Mouse (Mus musculus) liver, embryonic 14.5 days (tissue): Measurements from ENCODE around the gene Rfx7. TPM values are rescaled to one million over a fixed set of nuclear protein-coding genes. Genes with fewer than 3 reads are reported as not detected.

Experiments used
- ATAC-seq: fragments of 200-750 bp; cut with Nextera tagmentation; 2 replicates; pipeline ENCODE4 v1.8.0; 2017; ENCODE audit warnings: moderate number of reproducible peaks, mild to moderate bottlenecking, moderate library complexity; ENCODE audit not compliant: insufficient read depth
- DNase-seq, 3 experiments: peaks; one replicate each; pipeline ENCODE4 v3.0.0-alpha.2; 2012 to 2013; ENCODE audit warnings: low read depth in 3 of 3, low spot score in 3 of 3
- H3K27ac ChIP-seq: fragments of 300-500 bp; sonication (generic); 2 replicates; pipeline ENCODE4 v1.5.1; 2014; ENCODE audit warnings: moderate library complexity, mild to moderate bottlenecking, control low read depth, inconsistent platforms
- H3K27me3 ChIP-seq: fragments of 300-500 bp; sonication (generic); 2 replicates; pipeline ENCODE4 v1.6.1; 2014; ENCODE audit warnings: mild to moderate bottlenecking, low read length, moderate library complexity; ENCODE audit not compliant: control insufficient read depth, insufficient read depth
- H3K36me3 ChIP-seq: fragments of 300-500 bp; sonication (generic); replicated peaks from 2 replicates; pipeline ENCODE4 v1.6.1; 2014; ENCODE audit warnings: low read depth; ENCODE audit not compliant: control insufficient read depth, insufficient read depth
- H3K4me1 ChIP-seq, 2 experiments: fragments of 200-500 bp in 1 of 2; fragments of 300-500 bp in 1 of 2; sonication (generic) in 1 of 2; replicated peaks; 2 replicates each; pipeline ENCODE4 v1.6.1; 2012 to 2014; ENCODE audit warnings: antibody characterized with exemption in 1 of 2, inconsistent platforms in 1 of 2, low read length in 1 of 2; ENCODE audit not compliant: control insufficient read depth in 2 of 2, insufficient read depth in 2 of 2
- H3K4me2 ChIP-seq: fragments of 300-500 bp; sonication (generic); 2 replicates; pipeline ENCODE4 v1.6.1; 2014; ENCODE audit warnings: low read depth, mild to moderate bottlenecking, control low read depth, moderate library complexity
- H3K4me3 ChIP-seq, 2 experiments: fragments of 200-500 bp in 1 of 2; fragments of 300-500 bp in 1 of 2; sonication (generic) in 1 of 2; 2 replicates each; pipeline ENCODE4 v1.5.1; 2012 to 2014; ENCODE audit warnings: low read depth in 2 of 2, low read length in 2 of 2, mild to moderate bottlenecking in 2 of 2, control low read depth in 1 of 2, inconsistent platforms in 1 of 2, moderate library complexity in 1 of 2; ENCODE audit not compliant: insufficient read depth in 1 of 2
- H3K9ac ChIP-seq: fragments of 300-500 bp; sonication (generic); replicated peaks from 2 replicates; pipeline ENCODE4 v1.6.1; 2014; ENCODE audit warnings: mild to moderate bottlenecking, control low read depth, moderate library complexity
- H3K9me3 ChIP-seq: fragments of 300-500 bp; sonication (generic); 2 replicates; pipeline ENCODE4 v1.6.1; 2016; ENCODE audit warnings: low read length, mixed read lengths; ENCODE audit not compliant: control insufficient read depth
- CTCF ChIP-seq: IDR thresholded peaks from 2 replicates; pipeline ENCODE4 v1.5.1; 2016; ENCODE audit warnings: antibody characterized with exemption, low read depth, control low read depth
- EP300 ChIP-seq: IDR thresholded peaks from 2 replicates; pipeline ENCODE4 v1.6.1; 2016; ENCODE audit warnings: antibody characterized with exemption, low read depth
- WGBS: fragments of 180-500 bp; shearing (Covaris S2); extraction: QIAGEN DNeasy Blood & Tissue Kit; methylation state at CpG from one replicate; pipeline ENCODE4 v1.1.7; 2014; ENCODE audit not compliant: insufficient replicate concordance; 5-methylcytosine and 5-hydroxymethylcytosine counted together
- polyA plus RNA-seq, 2 experiments: library from polyadenylated mRNA; depleted of rRNA in 1 of 2; stranded (reverse) in 1 of 2; unstranded in 1 of 2; fragments of >200 nt; fragmentation: Nextera tagmentation in 1 of 2; extraction: Ambion mirVana in 1 of 2; gene quantifications; 2 replicates each; pipeline versions ENCODE4 v1.2.1 to v1.2.3; 2012 to 2014

The Rfx7 gene
- polyA plus RNA-seq, 2 experiments = 3.1 to 3.2 TPM

DNA sequence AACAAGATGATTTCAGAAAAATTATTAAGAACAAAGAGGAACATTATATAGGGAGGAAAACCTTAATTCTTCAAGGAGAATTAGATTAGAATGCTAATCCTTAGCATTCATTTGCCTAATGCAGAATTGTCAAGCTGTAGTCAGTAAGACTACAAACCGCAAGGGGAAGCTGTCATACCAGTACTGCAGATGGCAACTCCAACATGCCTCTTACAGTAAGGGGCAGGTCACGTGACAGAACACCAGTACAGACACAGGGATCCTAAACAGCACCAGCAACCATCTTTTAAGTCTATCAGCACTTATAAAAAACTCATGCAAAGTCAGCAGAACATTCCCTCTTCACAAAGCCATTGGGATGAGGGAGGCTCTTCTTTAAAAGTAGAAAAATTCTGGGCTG lies 38.6 kb upstream of the Rfx7 start:
- Histone ChIP-seq H3K27me3 (no peaks in the 10 kb centered on the region), H3K36me3 (no peaks in the 10 kb centered on the region), H3K4me3 (no peak overlapping the region), H3K9me3 (no peaks in the 10 kb centered on the region), H3K4me1 (peaks cover 14 to 15% of the 10 kb centered on the region in 2 experiments), H3K27ac (no peak overlapping the region), H3K4me2 (no peak overlapping the region), H3K9ac (no peak overlapping the region)
- ATAC-seq (no peak), DNase-seq (no peak)
- no peak for TF ChIP-seq EP300
- no peak for TF ChIP-seq CTCF
- 44% methylated on average over 2 of the region's 2 CpGs for WGBS

- DNase-seq = no peak
- Histone ChIP-seq H3K9me3 (no peaks in the 10 kb centered on the region), H3K27ac (no peak overlapping the region), H3K4me3 (no peak overlapping the region), H3K4me2 (no peak overlapping the region), H3K4me1 (peaks cover 11 to 13% of the 10 kb centered on the region in 2 experiments), H3K36me3 (no peaks in the 10 kb centered on the region), H3K27me3 (no peaks in the 10 kb centered on the region), H3K9ac (no peak overlapping the region)
- WGBS = 64% methylated on average over 3 of the region's 3 CpGs
- no peak for TF ChIP-seq CTCF
- no peak for TF ChIP-seq EP300
- no peak for ATAC-seq
Measured at GRCm38 (mm10) chr9:72493984-72494685, 37.9 kb upstream of the Rfx7 start.

DNA sequence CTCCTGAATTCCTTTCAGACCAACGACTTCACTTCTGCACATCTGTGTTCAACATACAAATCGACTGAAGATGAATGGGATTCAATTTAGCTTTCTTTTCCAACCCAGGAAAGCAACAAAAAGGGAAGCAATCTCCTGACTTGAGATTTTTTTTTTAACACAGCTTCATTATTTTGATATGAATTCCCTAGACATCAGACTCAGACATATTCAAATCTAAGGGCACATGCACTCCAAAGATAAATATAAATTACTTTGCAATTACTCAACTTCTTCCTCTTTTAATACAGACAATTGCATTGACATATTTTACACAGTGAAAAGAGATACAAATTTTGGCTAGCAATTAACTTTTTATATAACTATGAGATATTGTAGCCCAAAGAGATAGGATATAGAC lies 35.3 kb upstream of the Rfx7 start:
- DNase-seq (no peak), ATAC-seq (no peak)
- Histone ChIP-seq H3K4me2 (no peak overlapping the region), H3K4me3 (no peak overlapping the region), H3K9me3 (no peaks in the 10 kb centered on the region), H3K27ac (no peak overlapping the region), H3K9ac (no peak overlapping the region), H3K4me1 (peaks cover 5 to 6% of the 10 kb centered on the region in 2 experiments), H3K36me3 (no peaks in the 10 kb centered on the region), H3K27me3 (no peaks in the 10 kb centered on the region)
- 57% methylated on average over 2 of the region's 2 CpGs for WGBS
- no peak for TF ChIP-seq EP300
- no peak for TF ChIP-seq CTCF

GRCm38 (mm10) chr9:72497171-72497570 lies 34.9 kb upstream of the Rfx7 start:
- H3K27ac ChIP-seq = no peak overlapping the region
- no peak overlapping the region for H3K9ac ChIP-seq
- TF ChIP-seq EP300 = no peak
- TF ChIP-seq CTCF = no peak
- WGBS = 71% methylated on average over 3 of the region's 3 CpGs
- no peaks in the 10 kb centered on the region for H3K27me3 ChIP-seq
- DNase-seq (no peak), ATAC-seq (no peak)
- H3K4me1 ChIP-seq = peaks cover 3 to 4% of the 10 kb centered on the region in 2 experiments
- H3K9me3 ChIP-seq = no peaks in the 10 kb centered on the region
- no peaks in the 10 kb centered on the region for H3K36me3 ChIP-seq
- H3K4me2 ChIP-seq = no peak overlapping the region
- no peak overlapping the region for H3K4me3 ChIP-seq

GRCm38 (mm10) chr9:72512229-72512981 lies 19.6 kb upstream of the Rfx7 start:
- ATAC-seq = no peak
- WGBS = 60% methylated on average over 11 of the region's 11 CpGs
- no peak overlapping the region for H3K4me2 ChIP-seq
- no peak for DNase-seq
- H3K4me3 ChIP-seq = no peak overlapping the region
- H3K9ac ChIP-seq = no peak overlapping the region
- H3K9me3 ChIP-seq = no peaks in the 10 kb centered on the region
- TF ChIP-seq EP300 (no peak), CTCF (no peak)
- H3K36me3 ChIP-seq = no peaks in the 10 kb centered on the region
- no peaks in the 10 kb centered on the region for H3K27me3 ChIP-seq
- H3K27ac ChIP-seq = no peak overlapping the region
- H3K4me1 ChIP-seq = no peaks in the 10 kb centered on the region
